In genomic region chr8:126343427-126343826, GRCm38 (mm10) we compare ENCODE assay signal across 19 mouse cellular contexts. TPM values are rescaled to one million over a fixed set of nuclear protein-coding genes. Genes with fewer than 3 reads are reported as not detected.
A peak's percentile ranks its signal among the peaks of the same experiment; 100 is the strongest.
DNase-seq lines count a peak whose midpoint lies in the region; TF ChIP-seq lines count a peak whose summit lies in the region.
"Had no signal": no experiment of that assay in that cellular context is flagged by ENCODE, and none has a peak within 500 bp of the region (broad histone marks: within the 10 kb centered on the region; RNA-seq: fewer than 3 reads in every experiment).

No protein-coding gene starts in this region.

- no peak for DNase-seq in kidney, adult 2 months
- DNase-seq in kidney, postnatal 25 days: no peak
- peak; percentile 26 for DNase-seq in thymus, postnatal 4 days
- no peak for DNase-seq in thymus, postnatal 25 days
- no peak for DNase-seq in adrenal gland, postnatal 36 days
- DNase-seq in gastrocnemius, postnatal 10 days: no peak
- DNase-seq: cerebellum, postnatal 25 days; heart, adult 11 months; right cerebral cortex, postnatal 14 days had no signal

- H3K27ac ChIP-seq in kidney, adult 2 months (ENCODE audit: insufficient read depth, low read depth, low read length): no peak overlapping the region
- H3K27ac ChIP-seq in bone marrow, adult 2 months (ENCODE audit: control insufficient read depth, insufficient read depth, low read depth, low read length, poor library complexity): no peak overlapping the region
- H3K27ac ChIP-seq: forebrain, embryonic 12.5 days; kidney, embryonic 15.5 days; limb, embryonic 13.5 days; lung, embryonic 15.5 days; midbrain, embryonic 12.5 days had no signal

- 0 out of 2 replicates have a peak, but pooled peaks have one; percentile 8 for TF ChIP-seq CTCF in kidney, adult 2 months (conservative IDR thresholded peaks at IDR 0.05; ENCODE audit: insufficient read depth, insufficient read length, low read depth, low read length)
- TF ChIP-seq CTCF in bone marrow, adult 2 months (IDR thresholded peaks at IDR 0.05; ENCODE audit: control insufficient read depth, insufficient read depth, low read length): peak; percentile 13; the same call in 1 of the 2 replicates

- peaks cover 13% of the 10 kb centered on the region for H3K4me1 ChIP-seq in kidney, adult 2 months (ENCODE audit: control insufficient read depth, insufficient read depth, low read length)
- H3K4me1 ChIP-seq in bone marrow, adult 2 months (ENCODE audit: control insufficient read depth, insufficient read depth, low read length): no peaks in the 10 kb centered on the region
- H3K4me1 ChIP-seq: lung, embryonic 15.5 days had no signal

- H3K4me3 ChIP-seq in kidney, adult 2 months (ENCODE audit: insufficient read depth, low read depth, low read length): no peak overlapping the region
- H3K4me3 ChIP-seq in bone marrow, adult 2 months (replicated peaks; ENCODE audit: control insufficient read depth, low read depth, low read length): no peak overlapping the region
- H3K4me3 ChIP-seq: forebrain, embryonic 12.5 days; kidney, embryonic 15.5 days; limb, embryonic 13.5 days; lung, embryonic 15.5 days; midbrain, embryonic 12.5 days had no signal

- TF ChIP-seq POLR2A in kidney, adult 2 months (IDR thresholded peaks at IDR 0.05; ENCODE audit: low read depth, low read length): no peak
- TF ChIP-seq POLR2A in bone marrow, adult 2 months (IDR thresholded peaks at IDR 0.05; ENCODE audit: borderline replicate concordance, control insufficient read depth, low read depth, low read length): no peak

- no peaks in the 10 kb centered on the region for H3K27me3 ChIP-seq in kidney, adult 2 months (replicated peaks; ENCODE audit: control insufficient read depth, insufficient read depth, low read length)
- H3K27me3 ChIP-seq: forebrain, embryonic 12.5 days; kidney, embryonic 15.5 days; limb, embryonic 13.5 days; lung, embryonic 15.5 days; midbrain, embryonic 12.5 days; Patski had no signal

- 75% methylated on average over 5 of the region's 5 CpGs for WGBS in kidney, adult 2 months
- WGBS in bone marrow, adult 2 months: 75% methylated on average over 5 of the region's 5 CpGs

- H3K36me3 ChIP-seq in kidney, adult 2 months (ENCODE audit: control insufficient read depth, insufficient read depth, low read length): no peaks in the 10 kb centered on the region
- H3K36me3 ChIP-seq: forebrain, embryonic 12.5 days; kidney, embryonic 15.5 days; limb, embryonic 13.5 days; lung, embryonic 15.5 days; midbrain, embryonic 12.5 days had no signal

RNA-seq across cellular contexts. Expression of gene Slc35f3, which starts 45.1 kb away (rescaled TPM):
- polyA plus RNA-seq in kidney, adult 2 months (2012; rRNA removed): 8.5 and 9.1 TPM in 2 replicates
- polyA plus RNA-seq in bone marrow, adult 2 months (2011; ENCODE audit: insufficient read depth, insufficient read length, low replicate concordance, missing spikeins): not detected in 2 replicates
- 1 to 10 TPM in 1 of 2 experiments, under 1 TPM in 1; 0.20 to 2.8 TPM for total RNA-seq in adrenal gland, postnatal 36 days (2021)
- total RNA-seq in gastrocnemius, postnatal 10 days (2021): under 1 TPM; 0.25 to 0.35 TPM
- total RNA-seq: CH12.LX; hematopoietic stem cell, adult 5-6 weeks had no signal
- polyA plus RNA-seq: heart, embryonic 14.5 days had no signal
